Mouse (Mus musculus) thymus, postnatal 36 days (tissue): ENCODE measurements around the gene Prr9.

Experiments used
- DNase-seq, 2 experiments: peaks; one replicate each; pipeline ENCODE4 v3.0.0; 2022; ENCODE audit warnings: mixed read lengths in 2 of 2

The Prr9 gene

GRCm38 (mm10) chr3:92123847-92124246 lies at the start of gene Prr9:
Gene Prr9 (minus strand): TSS chr3:92123947.
- no peak for DNase-seq

DNA sequence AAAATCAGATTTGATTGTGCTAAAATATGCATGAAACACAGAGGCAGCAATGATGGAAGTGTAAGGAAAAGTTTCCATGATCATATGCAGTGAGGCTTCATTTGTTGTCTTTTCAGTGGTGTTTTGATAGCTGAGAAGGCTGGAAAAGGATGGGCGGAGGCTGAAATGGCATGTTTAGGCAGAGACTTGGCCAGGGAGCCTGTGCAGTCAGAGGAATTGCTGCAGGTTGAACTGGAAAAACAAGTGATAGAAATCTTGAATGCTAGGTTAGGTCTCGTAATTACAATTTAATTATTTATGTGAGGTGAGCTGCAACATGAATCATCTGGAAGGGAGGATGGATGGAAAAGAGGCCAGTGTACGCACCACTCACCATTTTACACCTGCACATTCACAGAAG lies 46.1 kb upstream of the Prr9 start:
- no peak for DNase-seq

- DNase-seq, result no peak
These were observed 29.6 kb upstream of the Prr9 start for GRCm38 (mm10) chr3:92153322-92153721.

GRCm38 (mm10) chr3:92150631-92151277 lies 27.0 kb upstream of the Prr9 start:
- DNase-seq, result no peak

DNA sequence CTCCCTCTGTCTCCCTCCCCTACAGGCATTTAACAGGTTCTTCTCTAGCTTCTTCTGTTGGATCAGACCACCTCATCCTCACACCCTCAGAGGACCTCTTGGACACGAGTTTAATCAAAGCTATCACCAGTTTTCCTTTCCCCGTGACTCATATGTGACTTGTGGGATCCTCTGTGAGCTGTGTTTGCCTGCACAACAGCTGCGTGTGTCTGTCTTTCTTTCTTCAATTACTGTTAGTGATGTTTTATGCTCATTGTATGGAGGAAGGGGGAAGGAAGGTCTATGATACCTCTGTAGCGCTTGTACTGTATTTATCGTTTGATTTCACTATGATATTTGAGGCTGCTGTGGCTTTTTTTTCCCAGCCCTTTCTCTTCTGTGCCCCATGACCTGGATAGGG lies 24.2 kb upstream of the Prr9 start:
- no peak for DNase-seq

GRCm38 (mm10) chr3:92147420-92147819 lies 23.7 kb upstream of the Prr9 start:
- no peak for DNase-seq

GRCm38 (mm10) chr3:92142644-92143043 lies 18.9 kb upstream of the Prr9 start, which contains the start of gene Lelp1:
Gene Lelp1 (minus strand): TSS chr3:92142744.
- no peak for DNase-seq

GRCm38 (mm10) chr3:92120902-92121301 lies 2.8 kb downstream of the Prr9 start:
- DNase-seq, result no peak

DNA sequence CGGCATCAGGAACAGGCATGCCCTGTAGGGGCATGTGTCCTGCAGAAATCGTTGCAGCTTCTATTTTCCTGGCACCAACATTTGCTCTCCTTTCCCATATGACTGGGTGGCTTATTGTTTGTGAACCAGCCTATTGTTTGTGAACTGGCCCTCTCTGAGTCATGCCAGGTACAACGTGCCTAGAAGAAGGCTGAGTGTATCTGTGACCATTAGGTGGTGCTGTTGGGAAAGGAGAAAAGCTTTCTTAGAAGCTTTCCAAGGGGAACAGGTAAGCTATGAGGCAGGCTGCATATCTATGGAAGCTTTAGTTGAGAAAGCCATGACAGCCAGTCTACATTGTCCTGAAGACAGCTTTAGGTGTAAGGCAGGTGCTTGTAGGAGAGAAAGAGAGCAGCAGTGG lies 5.8 kb downstream of the Prr9 start:
- DNase-seq, result no peak

- no peak for DNase-seq
These were observed 12.2 kb downstream of the Prr9 start for GRCm38 (mm10) chr3:92111526-92111925.

- no peak for DNase-seq
These were observed 13.0 kb downstream of the Prr9 start for GRCm38 (mm10) chr3:92110790-92111189.

DNA sequence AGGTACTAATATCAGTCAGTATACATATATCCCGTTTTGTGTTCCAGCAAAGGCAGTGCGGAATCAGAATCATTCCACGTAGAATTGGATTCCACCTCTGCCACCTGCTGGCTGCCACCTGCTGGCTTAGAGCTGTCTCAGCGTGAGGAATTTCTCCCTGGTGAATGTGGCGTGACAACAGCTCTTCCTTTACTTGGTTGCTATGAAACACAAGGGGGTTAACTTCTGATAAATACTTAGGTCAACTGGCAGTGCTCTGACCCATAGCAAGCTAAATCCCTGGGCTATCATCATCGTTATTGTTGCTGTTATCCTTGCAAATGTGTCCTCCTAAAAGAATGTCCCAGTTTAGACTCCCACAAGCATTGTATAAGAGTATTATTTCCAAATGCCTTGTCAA lies 17.2 kb downstream of the Prr9 start:
- DNase-seq, result no peak

DNA sequence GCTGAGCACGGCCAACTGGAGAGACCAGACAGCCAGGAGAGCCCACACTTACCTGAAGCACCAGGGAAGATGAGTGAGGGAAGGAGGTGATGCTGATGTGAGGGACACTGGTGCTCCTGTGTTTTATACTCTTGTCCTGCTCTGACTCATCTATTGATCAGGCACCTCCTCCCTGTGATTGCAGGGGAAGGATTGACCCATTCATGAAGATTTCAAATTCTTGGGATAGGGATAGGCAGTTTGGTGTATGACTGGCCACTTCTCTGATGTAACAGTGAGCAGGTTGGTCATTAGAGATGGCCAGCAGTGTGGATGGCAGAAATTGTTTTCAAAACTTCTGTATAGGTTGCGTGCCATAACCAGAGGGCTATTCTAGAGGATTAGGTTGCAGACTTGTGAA lies 40.7 kb downstream of the Prr9 start, which contains the start of gene Lor:
Gene Lor, minus strand, starts transcription at position 101 of the 400 bp plus-strand sequence.
- DNase-seq, result no peak

- DNase-seq, result peak in 1 of 2 experiments; percentile 15
These were observed 42.3 kb downstream of the Prr9 start for GRCm38 (mm10) chr3:92081285-92081931.

GRCm38 (mm10) chr3:92080462-92081284 lies 43.1 kb downstream of the Prr9 start:
- peak; percentile 16 to 24 for DNase-seq
